Mouse (Mus musculus): Measurements from ENCODE around the gene Ccdc92. TPM values are rescaled to one million over a fixed set of nuclear protein-coding genes. Genes with fewer than 3 reads are reported as not detected.

Gene Ccdc92
- total RNA-seq, 2 experiments from 2014 or later = 0.74 to 0.81 TPM

Other genes starting within 250 kb of the Ccdc92 start
- gene Atp6v0a2, start 233.8 kb downstream of the Ccdc92 start, total RNA-seq (2021) = 10 to 100 TPM; 34.5 to 35.9 TPM
- under 1 TPM in 1 of 2 experiments, not detected in 1; 0.02 TPM for gene Dnah10, start 137.3 kb downstream of the Ccdc92 start, total RNA-seq (2021)
- 10 to 100 TPM; 57.6 to 58.7 TPM for gene Zfp664, start 267 bp upstream of the Ccdc92 start, total RNA-seq (2021)
- gene Rflna, start 140.8 kb upstream of the Ccdc92 start, total RNA-seq (2021) = 1 to 10 TPM; 1.6 to 2.0 TPM

Data from heart, postnatal 10 days (tissue).